Mouse (Mus musculus): ENCODE measurements at regions not wholly inside any gene's neighbourhood (a gene's known extent, or its start where the extent isn't known, plus 50 kb on each side); places are given as distances from the start of the nearest gene placed in this dataset.

DNA sequence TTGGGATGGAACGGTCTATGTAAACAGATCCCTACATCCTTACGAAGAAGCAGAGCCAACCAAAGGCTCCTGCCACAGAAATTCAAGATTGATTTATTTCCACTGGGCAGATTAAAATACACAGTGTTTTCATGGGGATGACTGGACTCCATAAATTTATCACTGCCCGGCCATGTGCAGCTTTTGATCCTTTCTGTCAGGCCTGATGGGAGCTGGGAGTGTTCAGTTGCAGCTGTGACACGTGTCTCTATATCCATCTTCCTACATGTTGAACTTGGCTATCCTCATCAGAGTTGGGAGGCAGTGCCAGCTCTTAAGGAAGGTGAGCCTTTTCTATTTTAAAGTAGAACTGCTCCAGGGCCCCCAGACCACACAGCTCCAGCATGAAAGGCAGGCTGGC, 218.9 kb downstream of the Wdr11 start:
- Histone ChIP-seq H3K9me3 (ENCODE audit: low read depth, low read length) (no peaks in the 10 kb centered on the region), H3K9ac (no peak overlapping the region), H3K36me3 (ENCODE audit: insufficient read depth) (no peaks in the 10 kb centered on the region), H3K27ac (ENCODE audit: low read depth) (peak overlapping the region; percentile 58; the same call in 1 of the 2 replicates), H3K4me1 (ENCODE audit: insufficient read depth) (peaks cover 15% of the 10 kb centered on the region; the same call in 1 of the 2 replicates), H3K27me3 (ENCODE audit: insufficient read depth, low read length) (no peaks in the 10 kb centered on the region), H3K4me2 (no peak overlapping the region), H3K4me3 (ENCODE audit: low read depth, low read length) (no peak overlapping the region)
- no peak for TF ChIP-seq CTCF (IDR thresholded peaks at IDR 0.05; ENCODE audit: low read depth)
- WGBS = 29% methylated on average over 4 of the region's 4 CpGs
- DNase-seq (peak; percentile 57), ATAC-seq (ENCODE audit: insufficient read depth) (peak; percentile 57)

GRCm38 (mm10) chr7:129814149-129814860, 222.6 kb downstream of the Wdr11 start:
- no peaks in the 10 kb centered on the region for H3K9me3 ChIP-seq (ENCODE audit: low read depth, low read length)
- ATAC-seq (ENCODE audit: insufficient read depth) (no peak), DNase-seq (no peak)
- no peak overlapping the region for H3K9ac ChIP-seq
- no peak for TF ChIP-seq CTCF (IDR thresholded peaks at IDR 0.05; ENCODE audit: low read depth)
- 0 out of 2 replicates have a peak, but pooled peaks cover 11% of the 10 kb centered on the region for H3K4me1 ChIP-seq (ENCODE audit: insufficient read depth)
- H3K36me3 ChIP-seq (ENCODE audit: insufficient read depth) = no peaks in the 10 kb centered on the region
- H3K4me3 ChIP-seq (ENCODE audit: low read depth, low read length) = no peak overlapping the region
- no peak overlapping the region for H3K27ac ChIP-seq (ENCODE audit: low read depth)
- 75% methylated on average over 6 of the region's 6 CpGs for WGBS
- no peaks in the 10 kb centered on the region for H3K27me3 ChIP-seq (ENCODE audit: insufficient read depth, low read length)
- no peak overlapping the region for H3K4me2 ChIP-seq

DNA sequence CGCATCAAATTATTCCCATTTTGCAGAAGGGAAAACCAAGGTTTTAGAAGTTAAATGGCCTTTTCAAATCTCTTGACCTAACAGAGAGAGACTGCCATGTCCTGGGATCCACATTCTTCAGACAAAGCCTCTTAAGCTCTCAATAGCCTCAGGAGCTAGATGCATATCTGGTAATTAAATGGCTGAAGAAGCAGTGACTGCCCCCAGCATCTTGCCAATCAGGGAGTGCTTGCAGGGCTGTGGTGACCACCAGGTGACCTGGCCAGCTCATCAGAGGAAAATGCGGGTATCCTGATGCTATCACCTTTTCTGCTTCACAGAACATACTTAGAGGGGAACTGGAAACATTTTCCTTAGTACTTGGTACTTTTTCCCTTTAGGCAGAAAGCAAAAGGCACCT, 227.2 kb downstream of the Wdr11 start:
- no peak overlapping the region for H3K9ac ChIP-seq
- no peak for TF ChIP-seq CTCF (IDR thresholded peaks at IDR 0.05; ENCODE audit: low read depth)
- H3K36me3 ChIP-seq (ENCODE audit: insufficient read depth) = no peaks in the 10 kb centered on the region
- no peak for ATAC-seq (ENCODE audit: insufficient read depth)
- no peaks in the 10 kb centered on the region for H3K9me3 ChIP-seq (ENCODE audit: low read depth, low read length)
- DNase-seq = no peak
- H3K4me2 ChIP-seq = no peak overlapping the region
- no peak overlapping the region for H3K27ac ChIP-seq (ENCODE audit: low read depth)
- H3K4me1 ChIP-seq (ENCODE audit: insufficient read depth) = no peaks in the 10 kb centered on the region
- 87% methylated on average over 2 of the region's 2 CpGs for WGBS
- no peaks in the 10 kb centered on the region for H3K27me3 ChIP-seq (ENCODE audit: insufficient read depth, low read length)
- H3K4me3 ChIP-seq (ENCODE audit: low read depth, low read length) = no peak overlapping the region

GRCm38 (mm10) chr7:129819651-129820050, 228.0 kb downstream of the Wdr11 start:
- ATAC-seq (ENCODE audit: insufficient read depth) = peak; percentile 78
- Histone ChIP-seq H3K4me1 (ENCODE audit: insufficient read depth) (no peaks in the 10 kb centered on the region), H3K4me2 (no peak overlapping the region), H3K36me3 (ENCODE audit: insufficient read depth) (no peaks in the 10 kb centered on the region), H3K4me3 (ENCODE audit: low read depth, low read length) (no peak overlapping the region), H3K9me3 (ENCODE audit: low read depth, low read length) (no peaks in the 10 kb centered on the region), H3K27me3 (ENCODE audit: insufficient read depth, low read length) (no peaks in the 10 kb centered on the region), H3K27ac (ENCODE audit: low read depth) (no peak overlapping the region), H3K9ac (no peak overlapping the region)
- peak; percentile 44 for DNase-seq
- WGBS = 67% methylated on average over 5 of the region's 5 CpGs
- no peak for TF ChIP-seq CTCF (IDR thresholded peaks at IDR 0.05; ENCODE audit: low read depth)

- no peaks in the 10 kb centered on the region for H3K9me3 ChIP-seq (ENCODE audit: low read depth, low read length)
- no peaks in the 10 kb centered on the region for H3K27me3 ChIP-seq (ENCODE audit: insufficient read depth, low read length)
- H3K4me2 ChIP-seq = no peak overlapping the region
- ATAC-seq (ENCODE audit: insufficient read depth) (peak; percentile 62), DNase-seq (peak; percentile 34)
- peak overlapping the region; percentile 51; the same call in 1 of the 2 replicates for H3K27ac ChIP-seq (ENCODE audit: low read depth)
- H3K36me3 ChIP-seq (ENCODE audit: insufficient read depth) = no peaks in the 10 kb centered on the region
- TF ChIP-seq CTCF (IDR thresholded peaks at IDR 0.05; ENCODE audit: low read depth) = no peak
- peaks cover 14% of the 10 kb centered on the region for H3K4me1 ChIP-seq (ENCODE audit: insufficient read depth)
- no peak overlapping the region for H3K9ac ChIP-seq
- WGBS = 60% methylated on average over 1 of the region's 1 CpGs
- no peak overlapping the region for H3K4me3 ChIP-seq (ENCODE audit: low read depth, low read length)
Observed at GRCm38 (mm10) chr7:129828970-129829369, 237.3 kb downstream of the Wdr11 start.

DNA sequence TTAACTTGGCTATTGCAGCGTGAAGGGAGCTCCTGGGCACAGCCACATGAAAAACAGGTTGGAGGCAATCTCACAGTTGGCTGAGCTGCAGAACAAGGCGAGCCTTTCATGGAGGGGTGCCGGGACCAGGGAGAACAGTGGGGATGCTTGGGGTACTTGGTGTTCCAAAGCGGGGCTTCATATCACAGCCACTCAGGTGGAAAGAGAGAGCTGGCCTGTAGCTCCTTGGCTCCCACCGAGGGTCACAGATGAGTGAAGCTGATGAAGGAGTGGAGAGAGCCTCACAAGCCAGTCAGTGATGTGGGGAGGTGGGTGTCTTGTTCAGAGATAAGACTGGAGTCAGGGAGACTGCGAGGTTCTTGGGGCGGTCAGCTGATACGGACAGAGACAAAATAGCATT, 241.2 kb downstream of the Wdr11 start:
- Histone ChIP-seq H3K27me3 (ENCODE audit: insufficient read depth, low read length) (no peaks in the 10 kb centered on the region), H3K27ac (ENCODE audit: low read depth) (no peak overlapping the region), H3K4me2 (no peak overlapping the region), H3K9ac (no peak overlapping the region), H3K36me3 (ENCODE audit: insufficient read depth) (no peaks in the 10 kb centered on the region), H3K4me1 (ENCODE audit: insufficient read depth) (peaks cover 14% of the 10 kb centered on the region), H3K4me3 (ENCODE audit: low read depth, low read length) (no peak overlapping the region), H3K9me3 (ENCODE audit: low read depth, low read length) (no peaks in the 10 kb centered on the region)
- DNase-seq (no peak), ATAC-seq (ENCODE audit: insufficient read depth) (no peak)
- no peak for TF ChIP-seq CTCF (IDR thresholded peaks at IDR 0.05; ENCODE audit: low read depth)
- 78% methylated on average over 8 of the region's 8 CpGs for WGBS

GRCm38 (mm10) chr7:129842303-129843122, 250.8 kb downstream of the Wdr11 start:
- Histone ChIP-seq H3K9me3 (ENCODE audit: low read depth, low read length) (no peaks in the 10 kb centered on the region), H3K27me3 (ENCODE audit: insufficient read depth, low read length) (no peaks in the 10 kb centered on the region), H3K4me3 (ENCODE audit: low read depth, low read length) (no peak overlapping the region), H3K27ac (ENCODE audit: low read depth) (no peak overlapping the region), H3K4me2 (no peak overlapping the region), H3K36me3 (ENCODE audit: insufficient read depth) (no peaks in the 10 kb centered on the region), H3K9ac (no peak overlapping the region), H3K4me1 (ENCODE audit: insufficient read depth) (no peaks in the 10 kb centered on the region)
- ATAC-seq (ENCODE audit: insufficient read depth) (no peak), DNase-seq (no peak)
- 72% methylated on average over 10 of the region's 10 CpGs for WGBS
- no peak for TF ChIP-seq CTCF (IDR thresholded peaks at IDR 0.05; ENCODE audit: low read depth)
